Comparison of ENCODE assay signal across 8 mouse cellular contexts in the genomic region with DNA sequence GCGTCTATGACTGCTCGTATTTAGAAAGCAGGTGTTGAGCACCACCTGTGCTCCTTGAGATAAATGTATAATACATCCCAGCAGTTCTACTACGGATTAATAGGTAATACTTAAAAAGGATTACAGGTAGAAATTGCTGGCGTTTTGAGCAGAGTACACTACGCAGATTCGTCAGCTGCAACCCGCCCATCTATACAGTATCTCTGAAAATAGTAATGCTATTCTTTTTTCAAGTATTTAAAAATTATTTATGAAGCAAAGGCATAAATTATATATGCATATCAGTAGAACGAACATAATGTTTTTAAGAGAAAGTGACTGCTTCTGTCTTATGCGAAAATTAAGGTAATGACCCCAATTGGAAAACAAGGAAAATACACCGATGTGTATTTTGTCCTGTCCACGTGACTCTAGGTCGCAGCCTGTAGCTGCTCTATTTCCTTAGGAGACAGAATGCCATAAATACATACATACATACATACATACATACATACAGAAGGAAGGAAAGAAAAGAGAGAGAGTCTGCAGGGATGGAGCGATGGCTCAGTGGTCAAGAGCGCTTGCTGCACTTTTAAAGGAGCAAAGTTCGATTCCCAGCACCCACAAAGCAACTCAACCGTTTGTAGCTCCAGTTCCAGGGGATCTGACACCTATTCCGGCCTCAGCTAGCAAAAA. TPM values are rescaled to one million over a fixed set of nuclear protein-coding genes. Genes with fewer than 3 reads are reported as not detected.
DNase-seq lines count a peak whose midpoint lies in the region; ATAC-seq and TF ChIP-seq lines count a peak whose summit lies in the region.

No protein-coding gene starts in this region.

- peak overlapping the region; percentile 45; the same call in 1 of the 2 replicates for H3K27ac ChIP-seq in left cerebral cortex, adult 2 months
- H3K27ac ChIP-seq in brown adipose tissue, adult 24 weeks (replicated peaks; ENCODE audit: low read depth, low read length) = no peak overlapping the region
- H3K27ac ChIP-seq in hindbrain, embryonic 11.5 days (ENCODE audit: low read depth, low read length) = no peak overlapping the region

- ATAC-seq in hindbrain, embryonic 11.5 days (ENCODE audit: low FRiP score) = peak; percentile 80
- peak; percentile 10; the same call in 1 of the 2 replicates for ATAC-seq in megakaryocyte-erythroid progenitor cell, adult 5-6 weeks (replicated peaks; ENCODE audit: low FRiP score, low TSS enrichment, poor library complexity, severe bottlenecking)

- 1% methylated on average over 17 of the region's 17 CpGs for WGBS in hindbrain, embryonic 11.5 days

- peak overlapping the region; percentile 76 for H3K4me3 ChIP-seq in left cerebral cortex, adult 2 months
- H3K4me3 ChIP-seq in brown adipose tissue, adult 24 weeks (ENCODE audit: insufficient read depth, low read depth, low read length) = peak overlapping the region; percentile 49
- peak overlapping the region; percentile 83 for H3K4me3 ChIP-seq in hindbrain, embryonic 11.5 days (ENCODE audit: low read depth, low read length)

- no peak for TF ChIP-seq CTCF in left cerebral cortex, adult 2 months (IDR thresholded peaks at IDR 0.05)

- intact Hi-C loops in left cerebral cortex, adult 2 months (cut with DNase I) = loop anchor here (1.0 to 10.0 kb wide), 3 partner anchors 41 to 739 kb away; a partner anchor contains a TSS
- intact Hi-C loops in left cerebral cortex, postnatal 14 days (cut with DNase I) = loop anchor here (5.0 kb wide), 1 partner anchor 101 kb away; no protein-coding TSS in a partner anchor

- no peaks in the 10 kb centered on the region for H3K4me1 ChIP-seq in brown adipose tissue, adult 24 weeks (ENCODE audit: control insufficient read depth, insufficient read depth, insufficient read length, low read length)
- no peaks in the 10 kb centered on the region for H3K4me1 ChIP-seq in hindbrain, embryonic 11.5 days (replicated peaks; ENCODE audit: control insufficient read depth, insufficient read depth, low read length)

- H3K4me2 ChIP-seq in hindbrain, embryonic 11.5 days (replicated peaks; ENCODE audit: low read depth, low read length) = peak overlapping the region; percentile 37

- H3K9ac ChIP-seq in hindbrain, embryonic 11.5 days (ENCODE audit: low read depth, low read length) = peak overlapping the region; percentile 17; the same call in 1 of the 2 replicates

- no peaks in the 10 kb centered on the region for H3K9me3 ChIP-seq in hindbrain, embryonic 11.5 days (ENCODE audit: control insufficient read depth, low read length)

- no peak for DNase-seq in left cerebral cortex, adult 2 months (ENCODE audit: extremely low spot score in 1 of 2, low spot score in 2 of 2)
- no peak for DNase-seq in left cerebral cortex, adult 18-20 months (ENCODE audit: low spot score in 2 of 2)
- no peak for DNase-seq in hindbrain, embryonic 11.5 days (ENCODE audit: low spot score)
- DNase-seq in left cerebral cortex, postnatal 14 days (ENCODE audit: low spot score in 2 of 2) = no peak
- DNase-seq in adrenal gland, adult 8-10 months = no peak
- no peak for DNase-seq in adipocyte (ENCODE audit: low spot score)

- no peaks in the 10 kb centered on the region for H3K36me3 ChIP-seq in hindbrain, embryonic 11.5 days (ENCODE audit: control insufficient read depth, insufficient read depth, low read length)

- H3K27me3 ChIP-seq in hindbrain, embryonic 11.5 days (ENCODE audit: control insufficient read depth, insufficient read depth, low read length) = no peaks in the 10 kb centered on the region

RNA-seq across cellular contexts. Expression of a gene that starts 0.6 kb away (rescaled TPM):
- 10 to 100 TPM; 22.9 to 25.2 TPM for total RNA-seq in left cerebral cortex, adult 2 months (2021)
- 10 to 100 TPM; 21.1 to 22.3 TPM for total RNA-seq in left cerebral cortex, adult 18-20 months (2021)
- 4.4 and 6.2 TPM in 2 replicates for polyA plus RNA-seq in brown adipose tissue, adult 24 weeks (2012; ENCODE audit: insufficient read depth, insufficient read length, missing spikeins)
- 50.4 and 52.1 TPM in 2 replicates for polyA plus RNA-seq in hindbrain, embryonic 11.5 days (2014; fragmentation: Nextera tagmentation; extraction: Ambion mirVana)
- total RNA-seq in megakaryocyte-erythroid progenitor cell, adult 5-6 weeks (2014; fragmentation: Nextera tagmentation) = 43.1 and 43.7 TPM in 2 replicates
- 38.9 and 69.7 TPM in 2 replicates for total RNA-seq in megakaryocyte-erythroid progenitor cell, adult 5-6 weeks (2017)
- 10 to 100 TPM; 23.1 to 24.2 TPM for total RNA-seq in left cerebral cortex, postnatal 14 days (2021)
- total RNA-seq in adrenal gland, adult 8-10 months (2022) = 10 to 100 TPM; 15.9 to 23.6 (median 18.3) TPM

RNA-seq across cellular contexts. Expression of a gene that starts 5.5 kb away (rescaled TPM):
- under 1 TPM in 1 of 2 experiments, not detected in 1; 0.14 TPM for total RNA-seq in left cerebral cortex, adult 2 months (2021)
- total RNA-seq in left cerebral cortex, adult 18-20 months (2021) = not detected
- polyA plus RNA-seq in brown adipose tissue, adult 24 weeks (2012; ENCODE audit: insufficient read depth, insufficient read length, missing spikeins) = 0.63 and 2.6 TPM in 2 replicates
- 0.57 and 0.66 TPM in 2 replicates for polyA plus RNA-seq in hindbrain, embryonic 11.5 days (2014; fragmentation: Nextera tagmentation; extraction: Ambion mirVana)
- 12.0 and 15.9 TPM in 2 replicates for total RNA-seq in megakaryocyte-erythroid progenitor cell, adult 5-6 weeks (2014; fragmentation: Nextera tagmentation)
- total RNA-seq in megakaryocyte-erythroid progenitor cell, adult 5-6 weeks (2017) = 25.4 and 29.2 TPM in 2 replicates
- not detected for total RNA-seq in left cerebral cortex, postnatal 14 days (2021)
- total RNA-seq in adrenal gland, adult 8-10 months (2022) = 1 to 10 TPM in 3 of 4 experiments, under 1 TPM in 1; 0.67 to 3.2 (median 1.4) TPM
